Mouse (Mus musculus): ENCODE results near the gene Arhgap18.

The Arhgap18 gene

GRCm38 (mm10) chr10:26752929-26753567 lies at the start of gene Arhgap18:
Arhgap18 (plus strand) TSS chr10:26753421.
- in situ Hi-C loops (cut with MboI; ENCODE audit: unreplicated experiment in 2 of 2) = loop anchor here (5.0 to 10.0 kb wide), 5 partner anchors 41 to 381 kb away; no protein-coding TSS in a partner anchor

- in situ Hi-C loops (cut with MboI; ENCODE audit: unreplicated experiment in 2 of 2) = loop anchor here (5.0 to 25.0 kb wide), 5 partner anchors 42 to 1023 kb away; partner anchors contain the start of gene Arhgap18 (in 2 of the 2)
These were observed 42.7 kb upstream of the Arhgap18 start for GRCm38 (mm10) chr10:26710458-26711011.

- in situ Hi-C loops (cut with MboI; ENCODE audit: unreplicated experiment in 2 of 2) = loop anchor here (5.0 to 25.0 kb wide), 5 partner anchors 41 to 1024 kb away; partner anchors contain the start of gene Arhgap18 (in 2 of the 2)
These were observed 42.2 kb upstream of the Arhgap18 start for GRCm38 (mm10) chr10:26711068-26711467.

- in situ Hi-C loops (cut with MboI; ENCODE audit: unreplicated experiment in 2 of 2) = loop anchor here (5.0 to 25.0 kb wide), 5 partner anchors 38 to 1027 kb away; partner anchors contain the start of gene Arhgap18 (in 2 of the 2)
These were observed 39.2 kb upstream of the Arhgap18 start for GRCm38 (mm10) chr10:26713986-26714385.

GRCm38 (mm10) chr10:26724704-26725103 lies 28.5 kb upstream of the Arhgap18 start:
- in situ Hi-C loops (cut with MboI; ENCODE audit: unreplicated experiment in 2 of 2) = loop anchor here (25.0 kb wide), 2 partner anchors 237 to 1037 kb away; no protein-coding TSS in a partner anchor

- in situ Hi-C loops (cut with MboI; ENCODE audit: unreplicated experiment in 2 of 2) = no loop called here
These were observed 28.0 kb upstream of the Arhgap18 start for GRCm38 (mm10) chr10:26725255-26725654.

GRCm38 (mm10) chr10:26750827-26751226 lies 2.4 kb upstream of the Arhgap18 start:
- in situ Hi-C loops (cut with MboI; ENCODE audit: unreplicated experiment in 2 of 2) = loop anchor here (5.0 to 10.0 kb wide), 5 partner anchors 39 to 379 kb away; no protein-coding TSS in a partner anchor

- in situ Hi-C loops (cut with MboI; ENCODE audit: unreplicated experiment in 2 of 2) = loop anchor here (5.0 to 10.0 kb wide), 5 partner anchors 40 to 380 kb away; no protein-coding TSS in a partner anchor
These were observed 925 bp upstream of the Arhgap18 start for GRCm38 (mm10) chr10:26752064-26752928.

GRCm38 (mm10) chr10:26754006-26754405 lies 785 bp downstream of the Arhgap18 start:
- in situ Hi-C loops (cut with MboI; ENCODE audit: unreplicated experiment in 2 of 2) = loop anchor here (5.0 to 10.0 kb wide), 5 partner anchors 42 to 382 kb away; no protein-coding TSS in a partner anchor

GRCm38 (mm10) chr10:26757231-26757630 lies 4.0 kb downstream of the Arhgap18 start:
- in situ Hi-C loops (cut with MboI; ENCODE audit: unreplicated experiment in 2 of 2) = loop anchor here in 1 of 2 experiments (10.0 kb wide), 1 partner anchor 262 kb away; no protein-coding TSS in a partner anchor

- in situ Hi-C loops (cut with MboI; ENCODE audit: unreplicated experiment in 2 of 2) = loop anchor here in 1 of 2 experiments (10.0 kb wide), 1 partner anchor 265 kb away; no protein-coding TSS in a partner anchor
These were observed 6.2 kb downstream of the Arhgap18 start for GRCm38 (mm10) chr10:26759469-26759868.

GRCm38 (mm10) chr10:26761103-26761502 lies 7.9 kb downstream of the Arhgap18 start:
- in situ Hi-C loops (cut with MboI; ENCODE audit: unreplicated experiment in 2 of 2) = no loop called here

- in situ Hi-C loops (cut with MboI; ENCODE audit: unreplicated experiment in 2 of 2) = no loop called here
These were observed 9.0 kb downstream of the Arhgap18 start for GRCm38 (mm10) chr10:26761991-26762903.

GRCm38 (mm10) chr10:26767196-26767595 lies 14.0 kb downstream of the Arhgap18 start:
- in situ Hi-C loops (cut with MboI; ENCODE audit: unreplicated experiment in 2 of 2) = no loop called here

GRCm38 (mm10) chr10:26768943-26769342 lies 15.7 kb downstream of the Arhgap18 start:
- in situ Hi-C loops (cut with MboI; ENCODE audit: unreplicated experiment in 2 of 2) = no loop called here

GRCm38 (mm10) chr10:26770035-26770434 lies 16.8 kb downstream of the Arhgap18 start:
- in situ Hi-C loops (cut with MboI; ENCODE audit: unreplicated experiment in 2 of 2) = no loop called here

GRCm38 (mm10) chr10:26771938-26772623 lies 18.9 kb downstream of the Arhgap18 start:
- in situ Hi-C loops (cut with MboI; ENCODE audit: unreplicated experiment in 2 of 2) = no loop called here

GRCm38 (mm10) chr10:26772624-26773540 lies 19.7 kb downstream of the Arhgap18 start:
- in situ Hi-C loops (cut with MboI; ENCODE audit: unreplicated experiment in 2 of 2) = no loop called here
